Mouse (Mus musculus) 3134 (cell line): ENCODE measurements around the gene Map2k1.
"Not testable (repeated sequence)": the region's sequence is repeated elsewhere in the genome, so short reads cannot be mapped to it uniquely, and the experiment has no call there.

Source experiments
- DNase-seq: peaks from one replicate; pipeline ENCODE4 v3.0.0-alpha.2; 2011; ENCODE audit warnings: low spot score; ENCODE audit not compliant: insufficient read length; ENCODE audit errors: extremely low read depth

Gene Map2k1

GRCm38 (mm10) chr9:64253021-64253904 lies at the start of gene Map2k1:
TSS of gene Map2k1 (minus strand) at chr9:64253631.
- DNase-seq: peak; percentile 98

GRCm38 (mm10) chr9:64303086-64303485 lies 49.7 kb upstream of the Map2k1 start:
- DNase-seq: not testable (repeated sequence)

GRCm38 (mm10) chr9:64282404-64282987 lies 29.1 kb upstream of the Map2k1 start:
- DNase-seq: no peak

GRCm38 (mm10) chr9:64281781-64282178 lies 28.3 kb upstream of the Map2k1 start:
- no peak for DNase-seq

- DNase-seq: peak; percentile 96
These were observed 27.8 kb upstream of the Map2k1 start, which contains the start of gene Tipin for GRCm38 (mm10) chr9:64281105-64281780. TSS of gene Tipin (plus strand) at chr9:64281581.

GRCm38 (mm10) chr9:64278665-64279310 lies 25.4 kb upstream of the Map2k1 start:
- DNase-seq: no peak

- peak; percentile 19 for DNase-seq
These were observed 24.3 kb upstream of the Map2k1 start for GRCm38 (mm10) chr9:64277706-64278105.

- no peak for DNase-seq
These were observed 21.5 kb upstream of the Map2k1 start for GRCm38 (mm10) chr9:64274919-64275318.

GRCm38 (mm10) chr9:64274291-64274690 lies 20.9 kb upstream of the Map2k1 start:
- no peak for DNase-seq

- no peak for DNase-seq
These were observed 20.3 kb upstream of the Map2k1 start for GRCm38 (mm10) chr9:64273757-64274156.

- peak; percentile 20 for DNase-seq
These were observed 19.2 kb upstream of the Map2k1 start for GRCm38 (mm10) chr9:64272611-64273010.

GRCm38 (mm10) chr9:64271249-64271648 lies 17.8 kb upstream of the Map2k1 start:
- no peak for DNase-seq

- DNase-seq: not testable (repeated sequence)
These were observed 15.4 kb upstream of the Map2k1 start for GRCm38 (mm10) chr9:64268836-64269235.

- no peak for DNase-seq
These were observed 14.8 kb upstream of the Map2k1 start for GRCm38 (mm10) chr9:64268196-64268595.

- no peak for DNase-seq
These were observed 13.8 kb upstream of the Map2k1 start for GRCm38 (mm10) chr9:64267231-64267630.

- no peak for DNase-seq
These were observed 11.4 kb upstream of the Map2k1 start for GRCm38 (mm10) chr9:64264813-64265212.

- DNase-seq: no peak
These were observed 7.6 kb upstream of the Map2k1 start for GRCm38 (mm10) chr9:64261023-64261422.

- DNase-seq: no peak
These were observed 6.5 kb upstream of the Map2k1 start for GRCm38 (mm10) chr9:64259906-64260305.

- no peak for DNase-seq
These were observed 2.8 kb upstream of the Map2k1 start for GRCm38 (mm10) chr9:64256204-64256603.

- DNase-seq: no peak
These were observed 2.0 kb upstream of the Map2k1 start for GRCm38 (mm10) chr9:64255422-64255821.

GRCm38 (mm10) chr9:64252591-64253020 lies 825 bp downstream of the Map2k1 start:
- peak; percentile 53 for DNase-seq
